Mouse (Mus musculus) G1E (cell line): ENCODE data around the gene Tnfrsf1b.

Source experiments
- CTCF ChIP-seq: IDR thresholded peaks from 2 replicates; pipeline ENCODE4 v1.5.1; 2012; ENCODE audit warnings: low read depth, low read length, inconsistent platforms, mixed read lengths
- GATA2 ChIP-seq: IDR thresholded peaks from 2 replicates; pipeline ENCODE4 v1.6.1; 2012; ENCODE audit warnings: low read depth, low read length, inconsistent platforms, borderline replicate concordance
- POLR2AphosphoS5 ChIP-seq: IDR thresholded peaks from 2 replicates; pipeline ENCODE4 v1.6.1; 2012; ENCODE audit warnings: low read depth, low read length, inconsistent platforms; ENCODE audit not compliant: insufficient replicate concordance

DNA sequence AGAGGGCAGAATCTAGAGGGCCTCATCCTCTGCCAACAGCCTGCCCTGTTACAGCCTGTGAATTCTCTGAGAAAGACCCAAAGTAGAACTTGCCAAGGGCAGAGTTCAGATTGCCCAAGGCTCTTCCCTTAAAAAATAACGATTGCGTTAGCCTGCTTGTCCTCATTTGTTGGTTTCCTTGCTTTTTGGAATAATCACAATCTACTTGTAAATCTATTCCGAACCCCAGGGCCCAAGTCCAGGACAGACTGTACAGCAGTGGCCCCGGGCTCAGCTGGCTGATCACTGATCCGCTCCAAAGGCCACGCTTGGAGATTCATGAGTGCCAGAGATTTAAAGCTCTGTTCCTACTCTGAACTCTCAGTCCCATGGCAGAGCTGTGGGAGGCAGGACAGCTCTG, 34.3 kb upstream of the Tnfrsf1b start:
- TF ChIP-seq CTCF, result no peak
- no peak for TF ChIP-seq POLR2AphosphoS5
- TF ChIP-seq GATA2, result no peak
